Mouse (Mus musculus) kidney, postnatal 10 days (tissue): ENCODE measurements at regions not wholly inside any gene's neighbourhood (a gene's known extent, or its start where the extent isn't known, plus 50 kb on each side); places are given as distances from the start of the nearest gene placed in this dataset.

Experiments
- DNase-seq: peaks from one replicate; pipeline ENCODE4 v3.0.0; 2021; ENCODE audit warnings: mixed read lengths

- no peak for DNase-seq
Measured at GRCm38 (mm10) chr15:5511046-5511445, 267.1 kb upstream of the Ptger4 start.

DNA sequence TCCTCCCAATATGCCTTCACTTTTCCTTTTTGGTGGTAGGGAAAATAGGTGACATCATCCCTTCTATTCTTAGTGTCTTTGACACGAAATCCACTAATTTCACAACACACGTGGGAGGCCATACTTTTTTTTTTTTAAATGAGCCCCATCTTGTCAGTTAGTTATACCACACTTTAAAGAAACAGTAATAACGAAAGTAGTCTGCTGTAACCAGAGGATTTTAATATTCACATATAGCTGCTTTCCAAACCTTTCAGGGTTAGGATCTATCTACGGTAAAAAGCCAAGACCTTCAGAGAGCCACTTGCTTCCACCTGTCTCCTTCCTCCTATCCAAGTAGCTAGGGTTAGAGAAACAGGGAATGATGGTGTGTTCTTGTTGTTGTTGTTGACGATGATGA lies 268.6 kb upstream of the Ptger4 start:
- DNase-seq = no peak

GRCm38 (mm10) chr15:5513146-5513545 lies 269.2 kb upstream of the Ptger4 start:
- no peak for DNase-seq

GRCm38 (mm10) chr15:5514217-5514616 lies 270.2 kb upstream of the Ptger4 start:
- no peak for DNase-seq

DNA sequence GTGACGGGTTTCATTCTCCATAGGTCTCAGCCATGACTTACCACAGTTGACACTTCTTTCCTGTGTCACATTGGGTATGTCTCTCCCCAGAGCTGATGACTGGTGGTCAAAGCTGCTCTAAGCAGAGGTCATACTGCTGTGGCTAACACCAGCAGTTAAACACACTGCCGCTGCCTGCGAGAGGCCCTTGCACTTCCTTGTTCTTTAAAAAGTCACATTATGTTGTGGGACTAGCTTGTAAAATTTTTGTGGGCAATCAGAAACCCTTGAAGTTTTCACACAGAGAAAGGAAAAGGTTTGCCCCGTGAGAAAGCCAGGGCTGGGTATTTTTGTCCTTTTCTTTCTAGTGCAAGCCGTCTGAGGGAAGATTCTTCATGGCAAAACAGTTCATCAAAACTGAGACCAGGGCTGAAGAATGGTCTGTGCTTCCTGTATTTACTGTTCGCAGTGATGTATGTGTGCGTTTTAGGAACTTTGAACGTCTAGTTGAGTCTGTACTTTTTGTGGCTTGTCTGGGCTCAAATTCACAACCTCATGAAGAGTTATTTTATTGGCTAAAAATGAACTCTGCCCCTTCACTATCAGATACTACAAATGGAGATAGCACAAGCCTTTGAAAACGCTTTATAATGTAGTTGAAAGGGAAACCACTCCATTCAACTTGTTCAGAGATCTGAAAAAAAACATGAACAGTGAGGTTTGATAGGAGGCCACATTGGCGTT lies 273.4 kb upstream of the Ptger4 start:
- no peak for DNase-seq

DNA sequence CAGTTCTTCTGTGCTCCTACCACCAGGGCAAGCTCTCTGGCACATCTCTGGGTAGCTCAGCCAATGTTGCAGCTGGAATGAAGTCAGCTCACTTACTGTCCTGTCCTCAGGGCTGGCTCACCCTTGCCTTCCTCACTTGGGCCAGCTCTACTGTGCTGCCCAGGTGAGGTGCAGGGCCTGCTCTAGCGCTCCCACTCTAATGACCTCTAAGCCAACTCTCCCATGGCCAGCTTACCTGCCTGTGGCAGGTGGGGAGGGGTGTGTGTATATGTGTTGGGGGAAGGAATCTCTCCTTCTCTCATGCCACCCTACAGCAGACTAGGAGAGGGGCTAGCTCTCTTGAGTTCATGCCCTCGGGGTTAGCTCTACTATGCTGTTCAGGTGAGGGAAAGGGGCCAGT lies 275.6 kb upstream of the Ptger4 start:
- DNase-seq = no peak

DNA sequence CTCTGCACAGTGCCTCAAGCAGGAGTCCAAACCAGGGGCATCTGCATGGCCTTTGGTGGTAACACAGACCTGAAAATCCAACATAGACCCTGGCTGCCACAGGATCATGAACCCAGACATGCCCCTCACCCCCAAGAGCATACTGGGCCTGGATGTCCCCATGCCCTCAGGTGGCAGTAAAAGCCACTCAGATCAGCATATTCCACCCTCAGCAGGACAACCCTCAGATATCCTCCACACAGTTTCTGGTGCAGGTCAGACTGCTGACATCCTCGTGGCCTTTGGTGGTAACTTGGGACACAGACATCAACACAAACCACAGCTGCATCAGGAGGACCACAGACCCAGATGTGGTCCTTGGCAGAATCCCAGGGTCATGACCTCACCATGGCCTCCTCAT lies 276.0 kb upstream of the Ptger4 start:
- DNase-seq = no peak

DNA sequence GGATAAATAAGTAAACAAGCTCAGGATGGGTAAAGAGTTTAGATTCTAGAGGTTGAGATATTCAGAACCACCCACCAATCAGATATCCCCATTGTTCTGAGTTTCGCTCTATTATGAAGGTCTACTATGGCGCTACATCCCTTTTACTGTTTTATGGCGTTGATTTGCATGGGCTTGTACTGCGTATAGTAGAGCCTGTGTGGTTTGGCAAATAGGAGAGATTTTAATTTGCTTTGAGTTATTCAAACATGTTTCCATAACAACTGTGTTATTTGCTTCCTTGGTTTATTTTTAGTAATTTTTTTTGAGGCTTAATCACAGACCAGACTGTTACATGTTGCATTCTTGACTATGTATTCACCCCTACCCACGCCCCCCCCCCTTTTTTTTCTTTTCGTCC lies 284.6 kb upstream of the Ptger4 start:
- DNase-seq = no peak

DNA sequence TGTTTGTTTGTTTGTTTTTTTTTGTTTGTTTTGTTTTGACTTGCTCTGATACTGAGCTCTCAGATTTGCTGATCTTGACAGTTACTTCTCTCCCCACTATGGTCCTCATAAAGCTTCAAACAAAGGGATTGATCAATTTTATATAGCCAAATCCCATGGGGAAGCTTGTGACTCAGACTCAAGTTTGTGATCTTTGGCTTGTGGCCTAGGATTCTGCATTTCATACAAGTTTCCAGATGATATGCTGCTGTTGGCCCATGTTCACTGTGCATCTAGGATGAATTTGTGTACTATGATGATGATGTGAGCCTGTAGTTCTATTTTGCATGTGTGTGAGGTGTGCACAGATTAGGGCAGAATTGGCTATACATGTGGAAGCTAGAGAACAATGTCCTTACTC lies 289.7 kb upstream of the Ptger4 start:
- DNase-seq = no peak

- no peak for DNase-seq
Measured at GRCm38 (mm10) chr15:5537432-5537831, 293.4 kb upstream of the Ptger4 start.

GRCm38 (mm10) chr15:5539301-5539928 lies 295.4 kb upstream of the Ptger4 start:
- no peak for DNase-seq

- DNase-seq = no peak
Measured at GRCm38 (mm10) chr15:5554526-5554925, 310.5 kb upstream of the Ptger4 start.

DNA sequence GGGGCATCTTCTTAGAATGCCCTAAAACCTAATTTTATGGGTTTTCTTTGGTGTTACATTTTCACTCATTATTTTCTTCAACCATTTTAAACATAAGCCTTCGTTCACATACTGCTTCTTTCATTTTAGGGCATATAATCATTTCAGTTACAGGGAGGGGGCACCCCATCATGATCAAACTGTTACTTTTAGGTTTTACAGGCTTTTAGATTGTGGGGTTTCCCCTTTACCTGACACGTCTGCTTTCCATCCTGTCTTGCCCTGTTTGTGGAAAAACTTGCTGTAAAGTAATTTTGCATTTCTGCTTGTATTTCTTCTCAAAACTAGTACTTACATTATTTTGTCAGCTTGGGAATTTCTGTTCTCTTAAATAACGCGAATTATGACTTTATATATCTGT lies 310.9 kb upstream of the Ptger4 start:
- no peak for DNase-seq

DNA sequence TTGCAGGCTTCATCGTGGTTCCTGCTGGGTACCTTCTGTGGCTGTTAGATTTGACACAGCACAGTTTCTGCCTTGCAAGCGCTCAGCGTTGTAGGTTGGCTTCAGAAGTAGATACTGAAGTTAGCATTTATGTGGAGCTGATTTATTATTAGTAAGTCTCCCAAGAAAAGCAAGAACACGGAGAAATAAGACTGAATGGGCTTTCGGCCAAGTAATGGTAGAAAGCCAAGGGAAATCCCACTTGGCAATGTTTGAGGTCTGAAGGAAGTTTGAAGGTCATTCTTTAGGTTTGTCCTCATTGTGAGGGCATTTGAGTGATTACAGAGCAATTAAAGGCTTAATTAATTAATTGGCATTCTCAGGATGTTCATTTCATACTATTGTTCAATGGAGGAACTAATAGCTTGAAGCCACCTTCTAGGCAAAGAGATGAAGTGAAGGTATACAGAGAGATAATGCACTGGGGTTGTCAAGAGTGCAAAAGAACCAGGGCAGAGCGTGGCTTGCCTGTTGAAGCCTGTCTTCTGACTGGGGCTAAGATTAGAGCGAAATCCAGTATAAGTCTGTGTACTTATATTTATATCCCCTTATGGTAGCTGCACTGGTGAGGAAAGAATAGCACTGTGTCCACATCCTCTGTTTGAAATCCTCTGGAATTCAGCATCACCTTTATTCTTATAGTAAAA lies 311.5 kb upstream of the Ptger4 start:
- DNase-seq = peak; percentile 33

DNA sequence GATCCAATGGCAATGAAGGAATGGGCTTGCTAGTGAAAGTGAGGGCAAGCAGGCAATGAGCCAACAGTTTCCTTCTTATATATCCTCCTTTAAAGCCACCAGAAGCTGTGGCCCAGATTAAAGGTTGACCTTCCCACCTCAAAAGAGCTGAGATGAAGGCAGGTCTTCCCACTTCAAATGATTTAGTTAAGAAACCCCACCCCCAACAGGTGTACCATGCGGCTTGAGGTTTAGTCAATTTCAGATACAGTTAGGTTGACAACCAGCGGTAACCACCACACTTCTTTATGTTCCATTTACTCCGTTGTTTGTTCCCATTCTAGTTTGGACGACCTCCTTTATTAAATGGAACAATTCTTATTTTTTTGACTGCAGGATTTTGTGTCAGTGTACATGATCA lies 317.8 kb upstream of the Ptger4 start:
- DNase-seq = no peak

GRCm38 (mm10) chr15:5574366-5574765 lies 330.4 kb upstream of the Ptger4 start:
- no peak for DNase-seq

DNA sequence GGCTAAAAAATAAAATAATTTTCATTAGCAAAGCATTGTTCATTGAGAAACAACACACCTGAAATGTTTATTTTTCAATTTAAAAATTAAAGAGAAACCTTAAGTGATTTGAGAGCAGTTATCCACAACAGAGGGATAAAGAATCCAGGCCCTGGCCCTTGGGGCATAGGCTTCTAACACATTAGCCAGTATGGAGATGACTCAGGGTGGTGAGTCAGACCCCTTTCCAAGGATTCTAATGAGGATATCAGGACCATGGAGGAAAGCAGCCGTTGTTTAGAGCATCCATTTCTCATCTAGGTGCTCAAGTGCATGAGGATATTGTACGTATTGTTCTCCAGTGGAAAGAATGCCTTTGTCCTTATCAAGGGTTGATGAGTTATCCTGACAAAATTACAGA lies 335.6 kb upstream of the Ptger4 start:
- DNase-seq = no peak

GRCm38 (mm10) chr15:5580416-5580815 lies 336.4 kb upstream of the Ptger4 start:
- DNase-seq = no peak

DNA sequence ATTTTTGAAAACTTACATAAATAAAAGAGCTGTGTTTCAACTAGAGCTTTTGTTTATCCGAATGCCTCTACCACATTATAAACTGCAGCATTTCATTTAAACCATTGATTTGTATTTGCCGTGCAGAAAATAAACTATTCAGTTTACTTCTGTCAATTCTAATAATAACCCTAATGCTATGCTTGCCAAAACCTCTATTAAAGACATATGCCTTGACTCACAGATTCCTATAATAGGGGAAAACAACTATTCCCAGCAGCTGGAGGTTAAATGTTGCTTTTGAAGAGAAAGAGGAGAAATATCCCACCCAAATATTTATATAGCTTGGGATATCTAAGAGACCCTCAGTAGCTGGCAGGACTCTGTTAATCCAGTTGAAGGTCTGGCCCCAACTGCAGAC lies 340.4 kb upstream of the Ptger4 start:
- DNase-seq = no peak

GRCm38 (mm10) chr15:5604732-5605266 lies 360.8 kb upstream of the Ptger4 start:
- DNase-seq = no peak

GRCm38 (mm10) chr15:5607533-5607932 lies 363.5 kb upstream of the Ptger4 start:
- no peak for DNase-seq

DNA sequence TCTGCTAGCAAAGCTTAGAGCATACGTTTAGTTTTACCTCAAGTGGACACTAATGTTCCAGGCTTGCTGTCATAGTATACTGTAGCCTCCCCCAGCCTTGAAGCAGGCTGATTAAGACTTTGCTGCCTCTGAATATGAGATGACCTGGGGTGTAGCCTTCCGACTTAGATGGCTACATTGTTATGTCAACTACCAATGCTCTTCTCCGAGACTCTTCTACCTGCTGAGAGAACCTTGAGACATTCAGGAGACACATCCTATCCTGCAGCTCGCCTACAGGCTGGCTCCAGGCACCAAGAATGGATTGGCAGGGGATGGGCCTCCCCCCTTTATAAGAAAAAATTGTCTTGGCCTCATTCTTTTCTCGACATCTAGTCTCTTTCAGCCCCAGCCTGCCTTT lies 379.0 kb upstream of the Ptger4 start:
- no peak for DNase-seq

- no peak for DNase-seq
Measured at GRCm38 (mm10) chr15:5625367-5625766, 381.4 kb upstream of the Ptger4 start.

DNA sequence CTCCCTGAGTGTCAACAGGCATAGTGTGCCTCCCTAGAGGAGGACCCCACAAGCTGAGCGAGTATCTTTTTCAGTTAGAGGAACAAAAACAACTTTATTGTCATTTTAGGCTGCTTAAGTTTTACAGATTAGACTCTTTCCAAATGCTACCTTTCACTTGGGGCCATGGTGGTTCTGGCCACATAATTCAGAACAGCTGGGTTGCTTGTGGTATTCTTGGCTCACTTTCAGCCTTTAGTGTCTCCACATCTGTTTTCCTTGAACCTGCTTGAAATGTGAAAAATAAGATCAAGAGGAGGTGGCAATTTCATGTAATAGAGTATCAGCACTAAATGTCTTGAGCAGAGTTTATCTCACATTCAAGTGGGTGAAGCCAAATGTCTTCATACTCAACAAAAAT lies 402.7 kb upstream of the Ptger4 start:
- DNase-seq = no peak
